Mouse (Mus musculus) limb, embryonic 12.5 days (tissue): ENCODE data around the gene Mlst8. TPM values are rescaled to one million over a fixed set of nuclear protein-coding genes. Genes with fewer than 3 reads are reported as not detected.
A peak's percentile ranks its signal among the peaks of the same experiment; 100 is the strongest.

Source experiments
- ATAC-seq: fragments of 200-750 bp; cut with Nextera tagmentation; 2 replicates; pipeline ENCODE4 v1.8.0; 2017; ENCODE audit warnings: low read depth, moderate TSS enrichment; ENCODE audit not compliant: insufficient number of reproducible peaks, insufficient read depth, low FRiP score, low TSS enrichment
- H3K27ac ChIP-seq: fragments of 300-500 bp; sonication (generic); 2 replicates; pipeline ENCODE4 v1.5.1; 2016; ENCODE audit warnings: mild to moderate bottlenecking, moderate library complexity
- H3K27me3 ChIP-seq: fragments of 300-500 bp; sonication (generic); 2 replicates; pipeline ENCODE4 v1.6.1; 2016; ENCODE audit warnings: mild to moderate bottlenecking, moderate library complexity
- H3K36me3 ChIP-seq: fragments of 300-500 bp; sonication (generic); 2 replicates; pipeline ENCODE4 v1.6.1; 2016; ENCODE audit warnings: mild to moderate bottlenecking, moderate library complexity
- H3K4me1 ChIP-seq: fragments of 300-500 bp; sonication (generic); replicated peaks from 2 replicates; pipeline ENCODE4 v1.6.1; 2016
- H3K4me2 ChIP-seq: fragments of 300-500 bp; sonication (generic); 2 replicates; pipeline ENCODE4 v1.6.1; 2016; ENCODE audit warnings: mild to moderate bottlenecking, moderate library complexity
- H3K4me3 ChIP-seq: fragments of 300-500 bp; sonication (generic); replicated peaks from 2 replicates; pipeline ENCODE4 v1.5.1; 2016; ENCODE audit warnings: mild to moderate bottlenecking
- H3K9ac ChIP-seq: fragments of 300-500 bp; sonication (generic); replicated peaks from 2 replicates; pipeline ENCODE4 v1.6.1; 2016; ENCODE audit warnings: mild to moderate bottlenecking, moderate library complexity
- H3K9me3 ChIP-seq: fragments of 300-500 bp; sonication (generic); 2 replicates; pipeline ENCODE4 v1.6.1; 2016; ENCODE audit warnings: mild to moderate bottlenecking, moderate library complexity
- WGBS: fragments of 180-500 bp; shearing (Covaris S2); methylation state at CpG from one replicate; pipeline ENCODE4 v1.1.7; 2016; 5-methylcytosine and 5-hydroxymethylcytosine counted together
- polyA plus RNA-seq: library from polyadenylated mRNA; unstranded; fragments of >200 nt; fragmentation: Nextera tagmentation; extraction: Ambion mirVana; gene quantifications from 2 replicates; pipeline ENCODE4 v1.2.1, GENCODE M21; 2016

Gene Mlst8
- polyA plus RNA-seq, 1 experiment from 2014 or later = 34.7 TPM

DNA sequence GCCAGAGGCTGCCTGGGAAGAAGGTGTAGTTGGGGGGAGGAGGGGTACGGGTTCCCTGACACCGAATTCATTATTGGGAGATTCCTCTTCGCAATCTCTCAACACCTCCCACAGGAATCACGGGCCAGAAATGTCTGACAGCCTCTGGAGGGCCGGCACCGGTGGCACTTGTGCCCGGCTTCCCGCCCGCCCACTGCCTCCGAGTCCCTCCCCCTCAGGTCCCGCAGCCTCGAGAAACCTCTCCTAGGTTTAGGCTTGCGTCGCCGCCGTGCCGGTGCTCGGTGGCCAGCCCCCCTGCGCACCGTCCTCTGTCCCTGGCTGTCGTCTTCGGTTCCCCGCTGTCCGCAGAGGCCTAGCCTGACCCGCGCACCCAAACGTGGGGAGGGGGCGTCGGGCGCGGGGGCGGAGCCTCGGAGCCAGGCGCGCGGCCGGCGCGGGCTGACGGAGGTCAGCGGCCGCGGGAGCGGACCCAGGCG is 9.3 kb upstream of the Mlst8 start, which contains the start of gene Caskin1:
Gene Caskin1, plus strand, starts transcription at position 416 of the 476 bp plus-strand sequence.
- WGBS = 1% methylated on average over 38 of the region's 45 CpGs
- Histone ChIP-seq H3K36me3 (no peaks in the 10 kb centered on the region), H3K4me3 (peak within 1 kb of the TSS; percentile 80), H3K9me3 (no peaks in the 10 kb centered on the region), H3K27ac (peak within 1 kb of the TSS; percentile 35; the same call in 1 of the 2 replicates), H3K4me1 (peaks cover 21% of the 10 kb centered on the region), H3K9ac (peak within 1 kb of the TSS; percentile 83), H3K27me3 (peaks cover 37% of the 10 kb centered on the region), H3K4me2 (peak within 1 kb of the TSS; percentile 95)
- peak; percentile 53 for ATAC-seq

DNA sequence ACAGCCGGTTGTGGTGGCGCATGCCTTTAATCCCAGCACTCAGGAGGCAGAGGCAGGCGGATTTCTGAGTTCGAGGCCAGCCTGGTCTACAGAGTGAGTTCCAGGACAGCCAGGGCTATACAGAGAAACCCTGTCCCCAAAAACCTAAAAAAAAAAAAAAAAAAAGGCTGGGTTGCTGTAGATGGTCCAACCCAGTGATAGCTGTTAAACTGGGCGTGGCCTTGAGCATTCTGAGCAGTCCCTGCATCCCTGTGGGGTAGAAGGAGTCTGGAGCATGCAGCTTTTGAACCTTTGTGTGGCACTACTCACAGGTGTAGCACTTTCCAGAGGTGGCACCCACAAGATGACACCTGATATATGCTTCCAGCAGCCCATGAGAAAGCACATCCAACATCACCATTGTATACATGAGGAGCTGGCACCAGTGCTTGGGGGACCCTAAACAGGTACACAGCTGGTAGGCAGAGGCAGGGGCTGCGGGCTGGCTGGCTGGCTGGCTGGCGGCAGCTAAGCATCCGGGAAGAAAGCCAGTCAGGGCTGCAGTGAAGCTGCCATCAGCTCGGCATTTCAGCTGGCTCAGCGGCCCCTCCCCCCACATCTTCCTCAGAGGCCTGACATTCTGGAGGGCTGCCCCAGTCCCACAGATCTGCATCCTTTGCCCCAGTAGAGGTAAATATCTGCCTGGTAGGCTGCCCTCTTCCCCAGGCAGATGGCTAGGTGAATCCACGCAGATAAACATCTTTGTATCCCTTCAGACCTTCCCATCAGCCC is 6.4 kb upstream of the Mlst8 start:
- Histone ChIP-seq H3K9ac (no peak overlapping the region; the same call in 1 of the 2 replicates), H3K36me3 (no peaks in the 10 kb centered on the region), H3K27me3 (peaks cover 30% of the 10 kb centered on the region), H3K4me2 (0 out of 2 replicates have a peak overlapping the region, but pooled peaks have one; percentile 17), H3K27ac (no peak overlapping the region), H3K9me3 (no peaks in the 10 kb centered on the region), H3K4me3 (0 out of 2 replicates have a peak overlapping the region, but pooled peaks have one; percentile 3), H3K4me1 (peaks cover 21% of the 10 kb centered on the region)
- no peak for ATAC-seq
- 42% methylated on average over 11 of the region's 11 CpGs for WGBS

DNA sequence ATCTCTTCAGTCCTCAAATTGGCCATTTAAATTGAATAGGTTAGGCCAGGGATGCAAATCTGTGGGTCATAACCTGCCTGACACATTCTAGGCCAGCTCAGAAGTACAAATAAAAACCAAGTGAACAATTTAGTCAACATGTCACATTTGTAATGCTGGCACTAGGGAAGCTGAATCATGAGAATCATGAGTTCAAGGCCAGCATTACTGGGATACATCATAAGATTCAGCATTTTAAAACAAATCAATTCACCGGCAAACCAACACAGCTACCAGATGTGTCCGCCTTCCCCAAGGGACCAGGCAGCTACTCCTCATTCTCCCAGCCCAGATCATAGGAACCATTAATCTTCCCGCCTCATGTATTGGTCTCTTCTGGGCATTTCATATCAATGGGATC is 4.6 kb upstream of the Mlst8 start:
- Histone ChIP-seq H3K9ac (no peak overlapping the region), H3K27ac (no peak overlapping the region), H3K27me3 (peaks cover 15% of the 10 kb centered on the region), H3K4me1 (peaks cover 15% of the 10 kb centered on the region), H3K9me3 (no peaks in the 10 kb centered on the region), H3K4me3 (no peak overlapping the region), H3K36me3 (no peaks in the 10 kb centered on the region), H3K4me2 (no peak overlapping the region)
- ATAC-seq = no peak
- 84% methylated on average over 3 of the region's 3 CpGs for WGBS

DNA sequence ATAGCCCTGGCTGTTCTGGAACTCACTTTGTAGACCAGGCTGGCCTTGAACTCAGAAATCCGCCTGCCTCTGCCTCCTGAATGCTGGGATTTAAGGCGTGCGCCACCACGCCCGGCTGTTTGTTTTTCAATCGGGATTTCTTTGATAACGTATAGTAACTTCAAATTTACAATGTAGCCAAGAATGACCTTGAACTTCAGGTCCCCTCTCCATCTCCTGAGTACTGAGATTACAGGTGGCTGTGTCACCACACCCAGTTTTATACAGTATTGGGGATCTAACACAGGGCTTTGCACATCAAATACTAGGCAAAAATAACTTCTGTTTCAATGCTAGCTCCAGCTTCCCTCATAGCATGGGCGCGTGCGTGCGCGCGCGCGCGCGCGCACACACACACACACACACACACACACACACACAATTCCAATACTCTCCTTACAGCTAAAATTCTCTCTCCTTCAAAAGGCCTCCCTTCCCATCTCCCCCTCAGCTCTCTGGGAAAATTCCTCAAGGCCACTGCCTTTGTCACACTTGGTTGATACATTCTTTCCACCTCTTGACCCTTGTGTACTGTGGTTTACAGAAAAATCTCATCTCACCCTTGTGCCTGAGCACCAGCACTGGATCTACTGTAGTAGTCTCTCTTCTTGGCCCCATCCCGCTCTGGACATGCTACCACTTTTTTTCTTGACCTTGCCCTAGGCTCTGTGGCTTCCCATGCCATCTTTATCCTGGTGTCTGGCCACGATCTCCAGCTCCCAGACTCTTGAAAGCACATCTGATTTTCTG is 2.3 kb upstream of the Mlst8 start:
- no peak overlapping the region for H3K9ac ChIP-seq
- no peak for ATAC-seq
- H3K4me1 ChIP-seq = peaks cover 18% of the 10 kb centered on the region
- H3K4me3 ChIP-seq = no peak overlapping the region
- H3K9me3 ChIP-seq = no peaks in the 10 kb centered on the region
- H3K36me3 ChIP-seq = peaks cover 18% of the 10 kb centered on the region
- 94% methylated on average over 20 of the region's 20 CpGs for WGBS
- no peak overlapping the region for H3K4me2 ChIP-seq
- H3K27ac ChIP-seq = no peak overlapping the region
- H3K27me3 ChIP-seq = no peaks in the 10 kb centered on the region

DNA sequence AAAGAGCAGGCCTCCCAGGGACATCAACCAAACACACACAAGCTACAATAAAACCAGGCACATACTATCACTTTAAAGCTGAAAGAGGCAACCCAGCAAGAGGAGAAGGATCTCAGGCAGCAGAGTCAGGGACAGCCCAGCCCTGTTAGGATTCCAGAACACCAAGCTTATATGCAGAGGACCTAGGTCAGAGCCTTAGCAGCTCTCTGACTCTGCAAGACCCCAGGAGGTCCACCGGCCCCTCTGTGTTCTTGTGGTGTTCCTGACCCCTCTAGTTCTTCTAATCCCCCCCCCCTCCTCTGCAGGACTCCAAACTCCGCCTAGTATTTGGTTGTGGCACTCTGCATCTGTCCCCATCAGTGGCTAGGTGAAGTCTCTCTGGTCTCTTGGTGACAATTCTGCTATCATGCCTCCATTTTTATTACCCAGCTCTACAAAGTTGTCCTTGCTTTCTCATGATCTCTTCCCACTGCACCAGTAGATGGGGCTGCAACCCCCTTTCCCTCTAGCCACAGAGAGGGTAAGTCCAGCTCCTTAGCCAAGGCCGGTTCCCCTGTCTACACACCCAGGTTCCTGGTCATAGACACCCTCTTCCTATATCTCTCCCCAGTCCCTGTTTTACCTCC is 1.4 kb upstream of the Mlst8 start:
- Histone ChIP-seq H3K4me1 (peaks cover 13% of the 10 kb centered on the region), H3K4me3 (no peak overlapping the region), H3K27ac (no peak overlapping the region; the same call in 1 of the 2 replicates), H3K9me3 (no peaks in the 10 kb centered on the region), H3K36me3 (peaks cover 27% of the 10 kb centered on the region), H3K9ac (0 out of 2 replicates have a peak overlapping the region, but pooled peaks have one; percentile 1), H3K27me3 (no peaks in the 10 kb centered on the region), H3K4me2 (0 out of 2 replicates have a peak overlapping the region, but pooled peaks have one; percentile 69)
- 55% methylated on average over 3 of the region's 3 CpGs for WGBS
- no peak for ATAC-seq

DNA sequence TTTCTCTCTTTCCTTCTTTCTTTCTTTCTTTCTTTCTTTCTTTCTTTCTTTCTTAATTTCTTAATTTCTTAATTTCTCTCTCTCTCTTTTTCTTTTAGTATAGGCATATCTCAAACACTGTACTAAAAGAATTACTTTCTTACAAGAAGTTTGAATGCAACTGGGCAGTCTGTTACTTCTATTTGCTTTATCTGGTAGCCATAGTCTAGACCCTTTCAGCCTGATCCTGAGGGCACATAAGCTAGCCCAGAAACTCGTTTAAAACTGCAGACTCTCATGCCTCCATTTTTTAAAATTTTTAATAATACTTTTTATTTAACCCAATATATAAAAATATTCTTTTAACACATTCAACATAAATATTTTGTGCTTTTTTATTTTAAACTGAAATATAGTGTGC is 553 bp upstream of the Mlst8 start:
- no peak for ATAC-seq
- Histone ChIP-seq H3K36me3 (peaks cover 36% of the 10 kb centered on the region), H3K4me1 (peaks cover 15% of the 10 kb centered on the region), H3K4me3 (peak overlapping the region; percentile 70), H3K9ac (no peak overlapping the region), H3K4me2 (peak overlapping the region; percentile 69), H3K9me3 (no peaks in the 10 kb centered on the region), H3K27me3 (no peaks in the 10 kb centered on the region), H3K27ac (peak overlapping the region; percentile 67; the same call in 1 of the 2 replicates)
- 36% methylated on average over 1 of the region's 1 CpGs for WGBS

DNA sequence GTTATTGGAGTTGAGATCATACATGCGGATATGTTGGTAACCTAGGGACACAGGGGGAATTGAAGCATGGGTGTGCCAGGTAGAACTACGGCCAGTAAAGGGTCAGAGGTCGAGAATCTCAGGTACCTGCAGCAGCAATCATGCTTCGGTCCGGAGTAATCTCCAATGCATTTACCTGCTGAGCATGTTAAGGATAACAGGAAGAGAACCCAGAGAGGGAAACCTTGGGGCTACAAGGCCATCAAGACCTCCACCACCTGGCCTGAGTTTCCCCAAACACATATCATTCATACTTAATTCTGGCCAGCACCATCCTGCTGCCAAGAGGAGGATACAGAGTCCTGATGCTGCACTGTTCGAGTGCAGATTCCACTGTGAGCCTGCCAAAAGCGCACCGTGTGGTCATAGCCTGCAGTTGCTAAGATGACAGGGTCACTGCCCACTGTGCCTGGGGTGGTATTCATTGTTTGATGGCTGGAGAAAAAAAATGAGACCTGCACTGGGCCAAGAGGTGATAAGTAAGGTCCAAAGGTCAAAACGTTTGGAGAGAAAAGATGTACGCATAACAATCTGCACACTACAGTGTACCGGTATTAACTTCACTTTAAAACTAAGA is 785 bp downstream of the Mlst8 start:
- peak; percentile 12; the same call in 1 of the 2 replicates for ATAC-seq

DNA sequence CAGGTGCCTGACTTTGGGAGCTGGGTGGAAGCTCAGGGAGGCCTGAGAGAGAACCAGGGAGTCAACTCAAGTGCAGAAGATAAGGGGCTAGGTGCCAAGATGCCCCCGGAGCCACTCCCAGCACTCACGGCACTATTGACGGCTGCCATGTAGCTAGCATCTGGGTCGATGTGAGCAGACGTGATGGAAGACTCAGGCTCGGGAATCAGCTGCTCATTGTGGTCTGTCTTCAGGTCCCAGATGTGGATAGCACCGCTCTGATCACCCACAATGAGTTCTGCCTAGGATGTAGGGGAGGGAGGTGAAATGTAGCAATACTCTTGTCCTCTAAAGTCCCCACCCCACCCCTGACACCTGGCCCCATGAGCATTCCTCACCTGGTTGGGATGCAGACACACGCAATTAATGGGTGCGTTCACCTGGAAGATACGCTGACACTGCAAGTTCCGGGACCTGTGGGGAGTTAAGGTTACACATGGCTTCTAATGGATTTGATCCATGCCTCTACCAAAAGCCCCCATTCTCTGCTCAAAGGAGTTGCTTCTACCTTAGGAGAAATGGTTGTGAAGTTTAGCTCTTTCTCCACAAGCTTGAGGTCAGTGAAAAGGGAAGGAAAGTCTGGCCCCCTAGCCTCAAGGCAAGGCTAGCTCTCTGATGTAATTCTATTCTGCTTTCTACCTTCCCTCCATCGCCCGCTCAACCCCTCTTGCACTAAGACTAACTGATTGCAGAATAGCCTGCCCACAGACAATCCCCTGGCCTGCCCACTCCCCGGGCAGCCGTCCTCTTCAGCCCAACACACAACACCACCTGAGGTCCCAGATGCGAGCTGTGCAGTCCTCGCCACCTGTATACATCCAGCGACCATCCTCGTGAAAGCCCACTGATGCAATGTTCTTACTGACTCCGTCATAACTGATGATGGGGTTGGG is 1.6 kb downstream of the Mlst8 start:
- H3K27me3 ChIP-seq = no peaks in the 10 kb centered on the region
- H3K4me3 ChIP-seq = no peak overlapping the region; the same call in 1 of the 2 replicates
- H3K9me3 ChIP-seq = no peaks in the 10 kb centered on the region
- peak overlapping the region; percentile 78 for H3K9ac ChIP-seq
- peaks cover 30% of the 10 kb centered on the region for H3K4me1 ChIP-seq
- no peak for ATAC-seq
- peak overlapping the region; percentile 69 for H3K4me2 ChIP-seq
- 92% methylated on average over 20 of the region's 20 CpGs for WGBS
- H3K36me3 ChIP-seq = peaks cover 55% of the 10 kb centered on the region
- H3K27ac ChIP-seq = no peak overlapping the region

More for the DNA sequence above, 785 bp downstream of the Mlst8 start:
- Histone ChIP-seq H3K9me3 (no peaks in the 10 kb centered on the region), H3K9ac (peak overlapping the region; percentile 78), H3K4me1 (peaks cover 23% of the 10 kb centered on the region), H3K36me3 (peaks cover 49% of the 10 kb centered on the region), H3K27ac (0 out of 2 replicates have a peak overlapping the region, but pooled peaks have one; percentile 45), H3K27me3 (no peaks in the 10 kb centered on the region), H3K4me2 (peak overlapping the region; percentile 69), H3K4me3 (peak overlapping the region; percentile 70)
- 60% methylated on average over 11 of the region's 11 CpGs for WGBS

DNA sequence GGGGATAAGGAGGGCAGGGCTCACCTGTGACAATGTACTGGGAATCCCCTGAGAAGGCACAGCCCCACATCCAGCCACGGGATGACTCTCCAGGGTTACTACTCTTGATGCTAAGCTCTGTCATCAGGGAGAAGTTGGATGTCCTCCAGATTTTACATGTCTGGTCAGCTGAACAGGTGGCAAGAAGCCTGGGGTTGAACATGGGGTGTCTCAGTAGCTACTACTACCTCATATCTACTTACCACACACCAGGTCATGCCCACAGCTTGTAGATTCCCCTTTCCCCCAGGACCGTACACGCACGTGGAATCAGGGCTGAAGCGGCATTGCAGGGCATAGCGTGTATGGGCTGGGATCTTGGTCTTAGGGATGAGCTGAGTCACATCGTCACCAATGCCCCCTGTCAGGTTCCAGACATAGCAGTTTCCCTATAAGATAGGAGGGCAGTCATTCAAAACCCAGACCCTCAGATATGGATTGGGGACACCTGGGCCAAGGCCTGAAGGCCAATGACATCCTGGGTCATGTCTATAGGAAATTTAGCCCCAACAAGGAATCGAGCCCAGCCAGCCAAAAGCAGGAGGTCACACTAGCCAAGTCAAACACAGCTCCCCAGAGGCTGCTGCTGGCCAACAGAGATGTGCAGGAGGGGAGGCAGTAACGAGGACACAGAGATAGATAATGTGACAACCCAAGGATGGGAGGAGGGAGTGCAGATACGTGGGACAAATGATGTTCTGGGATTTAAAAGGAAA is 2.7 kb downstream of the Mlst8 start:
- Histone ChIP-seq H3K36me3 (peaks cover 57% of the 10 kb centered on the region), H3K4me2 (no peak overlapping the region), H3K27ac (no peak overlapping the region), H3K27me3 (no peaks in the 10 kb centered on the region), H3K9ac (no peak overlapping the region), H3K4me3 (no peak overlapping the region), H3K4me1 (peaks cover 41% of the 10 kb centered on the region), H3K9me3 (no peaks in the 10 kb centered on the region)
- ATAC-seq = no peak
- WGBS = 95% methylated on average over 10 of the region's 10 CpGs
